Mouse (Mus musculus) small intestine, adult 2 months (tissue): ENCODE measurements at regions not wholly inside any gene's neighbourhood (a gene's known extent, or its start where the extent isn't known, plus 50 kb on each side); places are given as distances from the start of the nearest gene placed in this dataset.

Source experiments
- CTCF ChIP-seq: fragments of 200-500 bp; IDR thresholded peaks from 2 replicates; pipeline ENCODE4 v1.5.1; 2012; ENCODE audit warnings: low read depth, mild to moderate bottlenecking, control low read depth, inconsistent platforms, low read length, moderate library complexity, mixed read lengths; ENCODE audit not compliant: insufficient replicate concordance, insufficient read length; ENCODE audit errors: extremely low read depth
- POLR2A ChIP-seq: fragments of 200-500 bp; IDR thresholded peaks from 2 replicates; pipeline ENCODE4 v1.6.1; 2012; ENCODE audit warnings: low read depth, mild to moderate bottlenecking, control low read depth, inconsistent platforms, low read length, moderate library complexity

- TF ChIP-seq CTCF (no peak), POLR2A (no peak)
Measured at GRCm38 (mm10) chr1:52305679-52306632, 72.9 kb upstream of the Gls start.
